Mouse (Mus musculus) CD8-positive naive resting alpha-beta T cell, adult 2 months (primary cell): Measurements from ENCODE around the gene Zcchc7.
"Not testable (repeated sequence)": the region's sequence is repeated elsewhere in the genome, so short reads cannot be mapped to it uniquely, and the experiment has no call there.

Experiments used
- DNase-seq, 2 experiments: peaks; one replicate each; pipeline ENCODE4 v3.0.0; 2022; ENCODE audit warnings: low read depth in 2 of 2, low spot score in 2 of 2

Gene Zcchc7

DNA sequence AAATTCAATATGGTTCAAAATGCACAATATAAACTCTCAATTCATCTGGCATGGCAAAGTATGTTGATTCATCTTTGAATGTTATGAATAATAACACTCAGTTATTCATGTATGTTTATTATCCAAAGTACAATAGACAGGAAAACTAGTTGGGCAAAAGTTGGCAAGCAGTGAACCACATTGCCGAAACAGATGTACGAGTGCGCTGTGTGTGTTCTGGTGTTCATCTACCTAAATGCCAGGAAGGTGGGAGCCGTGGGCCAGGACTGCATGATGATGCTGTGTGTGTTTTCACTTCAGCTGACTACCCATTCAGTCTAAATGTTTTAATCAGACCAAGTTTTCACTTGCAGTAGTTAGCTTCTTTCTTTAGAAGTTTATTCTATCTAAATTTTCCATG is 150.7 kb downstream of the Zcchc7 start:
- DNase-seq = no peak

- DNase-seq = no peak
These were observed 154.4 kb downstream of the Zcchc7 start for GRCm38 (mm10) chr4:44910065-44910464.

GRCm38 (mm10) chr4:44910857-44911256 is 155.2 kb downstream of the Zcchc7 start:
- no peak for DNase-seq

DNA sequence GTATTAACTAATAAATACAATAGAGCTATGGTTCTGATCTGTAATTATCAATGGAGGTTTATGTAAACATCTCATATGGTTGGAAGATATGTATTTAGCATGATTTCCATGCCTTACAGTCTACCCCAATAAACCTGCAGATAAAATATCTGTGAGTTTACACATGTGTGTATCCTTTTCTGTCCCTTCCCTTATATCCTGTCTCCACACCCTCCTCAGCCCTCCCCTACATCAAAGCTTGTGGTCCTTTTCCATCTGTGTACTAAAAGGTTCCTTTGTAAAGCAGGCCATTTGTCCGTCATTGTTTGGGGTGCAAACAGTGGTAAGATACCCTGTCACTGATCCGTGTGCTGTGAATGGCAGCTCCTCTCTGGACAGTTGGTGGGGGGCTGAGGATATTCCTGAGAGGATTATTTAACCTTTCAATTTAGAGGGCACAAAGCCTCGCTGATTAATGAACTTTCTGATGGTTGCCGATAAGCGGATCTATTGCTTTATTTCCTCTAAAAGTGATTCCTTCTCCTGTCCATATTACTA is 161.7 kb downstream of the Zcchc7 start:
- DNase-seq = no peak

- DNase-seq = no peak
These were observed 162.2 kb downstream of the Zcchc7 start for GRCm38 (mm10) chr4:44917907-44918306.

DNA sequence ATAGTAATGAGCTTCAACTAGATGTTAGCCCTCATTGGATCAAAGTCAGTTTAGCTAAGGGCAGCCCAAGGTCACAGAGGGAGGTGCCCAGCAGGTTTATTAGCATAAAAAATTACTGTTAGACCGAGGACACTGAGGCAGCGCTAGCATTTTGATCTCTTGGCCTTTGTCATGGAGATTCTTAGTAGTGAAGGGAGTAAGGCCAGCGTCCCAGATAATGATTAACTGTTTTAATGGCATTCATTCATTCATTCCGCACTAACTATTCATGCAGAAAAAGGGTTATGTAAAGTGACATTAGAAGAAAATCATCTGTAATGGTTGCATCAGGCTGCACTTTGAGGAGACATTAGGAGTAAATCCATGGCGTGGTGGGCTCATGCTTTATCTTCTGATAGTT is 165.2 kb downstream of the Zcchc7 start:
- no peak for DNase-seq

DNA sequence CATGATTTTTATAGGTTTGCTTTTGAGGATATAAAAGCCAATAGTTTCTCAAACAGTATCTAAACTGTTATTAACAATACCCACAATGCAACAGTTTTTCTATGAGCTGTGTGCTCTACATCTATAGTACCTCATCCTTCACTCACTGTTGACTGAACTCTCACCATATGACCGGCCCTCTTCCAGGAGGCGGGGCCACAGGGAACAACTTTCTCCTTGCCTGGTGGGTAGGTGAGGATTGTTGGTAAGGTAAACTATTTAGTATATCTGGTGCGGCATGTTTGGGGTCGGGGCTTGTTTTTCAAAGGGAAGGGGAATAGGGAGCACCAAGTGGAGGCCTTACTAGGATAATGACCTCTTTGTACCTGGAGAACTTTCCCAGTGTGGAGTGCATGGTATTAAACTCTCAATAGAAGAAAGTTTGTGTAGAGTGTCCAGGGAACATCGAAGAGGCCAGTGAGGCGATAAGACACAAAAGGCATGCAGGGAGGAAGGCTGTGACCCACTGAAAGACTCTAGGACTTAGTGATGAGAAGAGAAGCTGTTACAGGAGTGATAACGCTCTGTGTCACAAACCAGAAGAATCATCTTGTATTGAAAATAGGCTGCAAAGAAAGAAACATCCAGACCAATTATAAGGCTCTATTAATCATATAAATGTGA is 166.9 kb downstream of the Zcchc7 start:
- no peak for DNase-seq

DNA sequence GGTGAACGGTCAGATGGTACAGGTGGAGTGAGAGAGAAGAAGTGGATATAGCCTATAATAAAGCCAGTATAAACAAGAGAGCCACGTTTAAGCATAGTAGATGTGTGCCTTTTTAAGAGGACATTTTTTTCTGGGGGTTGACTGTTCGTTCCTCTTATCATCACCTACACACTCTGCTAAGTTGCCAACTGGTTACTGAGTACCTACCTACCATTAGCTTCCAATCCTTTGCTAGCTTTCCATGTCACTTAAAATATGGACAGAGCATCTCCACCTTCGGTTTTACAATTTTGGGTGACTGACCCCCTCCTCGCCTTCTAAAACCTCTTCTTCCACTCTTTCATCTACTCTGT is 167.4 kb downstream of the Zcchc7 start:
- DNase-seq = no peak

DNA sequence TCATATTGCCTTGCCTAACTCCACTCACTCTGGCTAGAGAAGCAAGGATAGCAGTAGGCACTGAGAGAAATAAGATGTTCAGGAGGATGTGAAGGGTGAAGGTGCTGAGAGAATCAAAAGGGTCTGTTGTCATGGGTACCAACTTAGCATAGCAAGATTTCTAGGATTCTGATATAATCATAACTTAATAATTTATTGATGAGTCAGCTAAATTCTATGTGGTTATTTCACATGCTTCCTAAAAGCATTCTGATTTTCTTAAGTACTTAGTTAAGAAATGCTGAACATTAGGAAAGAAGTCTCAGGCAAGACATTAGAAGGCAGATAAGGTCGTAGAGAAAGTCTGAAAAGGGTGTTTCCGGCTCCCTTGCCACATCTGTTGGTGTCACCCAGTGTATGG is 172.3 kb downstream of the Zcchc7 start:
- DNase-seq = no peak

- no peak for DNase-seq
These were observed 173.1 kb downstream of the Zcchc7 start for GRCm38 (mm10) chr4:44928790-44929189.

- no peak for DNase-seq
These were observed 174.7 kb downstream of the Zcchc7 start for GRCm38 (mm10) chr4:44930406-44930805.

DNA sequence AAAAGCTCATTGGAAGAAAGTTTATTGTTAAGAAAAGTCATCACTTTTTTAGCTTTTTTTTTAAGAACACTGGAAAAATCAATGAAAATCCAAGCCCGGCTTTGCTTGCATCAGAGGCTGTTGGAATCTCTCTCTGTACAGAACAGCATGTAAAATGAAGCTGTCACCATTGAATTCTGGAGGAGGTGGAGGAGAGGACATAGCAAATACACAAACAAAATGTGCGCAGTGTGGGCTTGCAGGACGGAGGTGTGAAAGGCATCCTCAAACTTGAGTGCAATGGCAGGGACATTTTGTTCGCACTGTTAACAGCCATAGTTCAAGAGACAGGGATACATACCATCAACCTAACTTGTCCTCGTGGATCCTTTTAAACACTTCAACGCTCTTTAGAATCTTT is 176.1 kb downstream of the Zcchc7 start:
- no peak for DNase-seq

DNA sequence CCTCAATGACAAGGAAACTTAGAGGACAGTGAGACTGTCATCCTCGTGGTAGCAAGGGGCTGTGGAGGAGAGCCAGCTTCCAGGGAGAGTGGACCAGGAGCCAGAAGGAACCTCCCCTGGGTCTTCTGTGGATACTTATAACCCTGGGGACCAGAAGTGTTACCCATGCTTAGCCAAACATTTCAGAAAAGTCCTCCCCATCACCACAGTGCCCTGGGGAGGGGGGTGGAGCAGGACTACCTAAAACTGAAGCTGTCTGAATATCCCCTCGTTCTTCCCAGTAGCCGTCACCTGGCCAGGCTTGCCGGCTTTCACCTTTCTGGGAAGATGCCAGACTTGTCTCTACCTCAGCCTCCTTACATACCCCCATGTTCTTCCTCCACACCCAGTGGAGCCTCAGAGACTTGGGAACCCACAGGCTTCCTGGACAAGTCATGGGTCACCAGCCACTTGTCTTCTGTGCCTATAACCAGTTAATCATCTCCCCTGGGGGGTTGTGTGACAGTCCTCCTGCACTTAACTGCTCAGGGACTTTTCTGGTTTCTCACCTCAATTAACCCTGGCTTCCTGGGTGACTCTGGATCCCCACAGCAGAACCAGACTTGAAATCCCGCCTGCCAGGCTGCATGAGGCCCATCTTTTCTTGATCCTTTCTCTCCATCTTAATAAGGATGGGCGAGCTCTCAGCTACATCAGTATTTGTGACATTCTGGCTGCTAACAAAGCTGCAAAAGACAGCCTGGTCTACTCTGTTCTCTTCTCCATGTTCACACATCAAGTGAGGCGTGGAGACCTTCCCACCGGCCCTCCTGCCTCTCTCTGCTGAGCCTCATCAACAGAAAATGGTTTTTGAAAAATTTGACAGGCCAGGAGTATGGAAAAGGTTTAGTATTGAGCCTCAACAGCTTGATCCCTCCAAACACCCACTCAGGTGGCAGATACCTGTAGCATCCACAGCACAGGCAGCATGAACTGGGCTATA is 183.0 kb downstream of the Zcchc7 start:
- DNase-seq = no peak

- DNase-seq = no peak
These were observed 184.0 kb downstream of the Zcchc7 start for GRCm38 (mm10) chr4:44939576-44940249.

DNA sequence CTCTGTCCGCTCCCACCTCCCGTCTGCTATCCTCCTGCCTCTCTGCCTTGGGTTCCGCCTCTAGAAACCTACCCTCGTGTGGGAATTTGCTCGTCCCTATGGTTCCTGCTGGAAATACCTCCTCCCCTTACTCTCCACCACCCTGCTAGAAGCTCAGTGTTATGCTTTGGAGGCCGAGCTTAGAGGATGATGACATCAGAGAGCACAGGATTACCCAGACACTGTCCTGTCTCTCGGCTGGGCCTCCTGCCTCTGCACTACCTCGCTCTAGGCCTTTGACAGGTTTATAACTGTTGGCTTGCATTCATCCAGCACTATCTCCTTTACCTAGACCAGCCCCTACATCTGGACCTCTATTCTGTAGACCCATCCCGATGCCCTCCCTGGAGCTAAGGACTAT is 184.6 kb downstream of the Zcchc7 start:
- DNase-seq = no peak

DNA sequence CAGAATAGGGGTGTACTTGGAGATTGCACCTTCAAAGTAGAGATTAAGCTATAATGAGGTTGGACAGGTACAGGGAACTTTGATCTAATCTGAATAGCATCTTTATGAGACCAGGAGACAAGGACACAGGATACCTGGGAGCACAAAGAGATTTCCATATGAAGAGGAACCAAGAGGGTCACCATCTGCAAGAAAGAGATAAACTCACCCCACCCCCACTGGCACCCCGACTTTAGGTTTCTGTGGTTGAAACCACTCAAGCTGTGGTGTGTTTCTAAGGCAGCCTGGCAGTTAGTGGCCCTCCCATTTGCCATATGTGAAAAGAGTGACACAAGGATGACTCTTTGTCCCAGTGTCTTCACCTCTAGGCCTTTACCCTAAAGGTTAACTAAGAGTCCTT is 186.6 kb downstream of the Zcchc7 start:
- DNase-seq = no peak

DNA sequence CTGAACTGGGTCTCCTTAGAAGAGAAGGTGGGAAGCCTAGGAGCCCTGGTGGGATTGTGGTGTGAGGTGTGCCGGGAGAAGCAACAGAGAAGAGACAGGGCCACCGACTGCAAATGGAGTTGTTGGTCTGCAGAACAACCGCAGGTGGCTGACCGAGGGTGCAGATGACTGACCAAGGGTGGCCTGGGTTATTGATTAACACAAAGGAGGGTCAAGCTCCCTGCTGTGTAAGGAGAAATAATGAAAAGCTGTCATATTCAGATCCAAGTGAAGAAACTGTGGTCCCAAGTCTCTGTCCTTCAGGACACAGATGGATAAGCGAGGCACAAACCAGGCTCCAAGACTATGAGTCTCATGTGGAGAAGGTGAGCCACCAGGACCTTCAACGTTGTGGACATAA is 187.8 kb downstream of the Zcchc7 start:
- DNase-seq = no peak

DNA sequence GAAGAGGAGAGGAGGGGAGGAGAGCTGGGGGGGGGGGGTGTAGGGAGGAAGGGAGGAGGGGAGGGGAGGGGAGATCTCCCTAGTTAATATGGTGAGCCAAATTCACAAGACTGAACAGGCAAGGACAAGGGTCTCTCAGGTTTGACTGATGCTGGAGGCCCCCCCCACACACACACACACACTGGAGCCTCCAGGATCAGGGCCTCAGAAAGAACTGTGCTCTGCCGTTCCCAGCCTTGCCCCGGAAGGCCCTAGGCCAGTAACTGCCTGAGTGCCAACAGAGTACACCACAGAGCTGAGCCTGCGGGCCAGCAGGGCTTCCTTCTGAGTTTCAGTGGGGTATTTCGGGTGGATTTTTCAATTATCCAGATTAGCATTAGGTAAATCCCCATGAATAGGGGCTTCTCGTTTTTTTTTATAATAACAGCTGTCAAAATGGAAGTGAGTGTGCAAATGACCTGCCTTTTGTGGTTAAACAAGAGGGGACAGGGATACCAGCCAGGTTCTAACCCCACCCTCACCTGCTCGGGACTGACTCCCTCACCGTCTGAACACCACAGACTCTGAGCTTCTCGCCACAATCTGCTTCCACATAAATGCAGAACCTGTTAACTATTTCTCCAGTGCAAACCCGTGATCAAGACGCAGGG is 188.9 kb downstream of the Zcchc7 start:
- DNase-seq = no peak

DNA sequence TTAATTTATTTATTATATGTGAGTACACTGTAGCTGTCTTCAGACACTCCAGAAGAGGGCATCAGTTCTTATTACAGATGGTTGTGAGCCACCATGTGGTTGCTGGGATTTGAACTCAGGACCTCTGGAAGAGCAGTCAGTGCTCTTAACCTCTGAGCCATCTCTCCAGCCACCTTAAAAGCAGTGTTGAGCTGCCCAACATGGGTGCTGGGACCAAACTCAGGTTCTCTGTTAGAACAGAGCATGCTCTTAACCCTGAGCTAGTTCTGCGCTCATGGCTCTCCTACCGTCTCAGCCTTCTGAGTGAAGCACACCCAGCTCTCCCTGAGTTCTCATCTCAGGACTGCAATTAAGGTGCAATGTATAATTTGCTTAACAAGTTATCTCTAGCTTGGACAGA is 190.4 kb downstream of the Zcchc7 start:
- DNase-seq = not testable (repeated sequence)

GRCm38 (mm10) chr4:44947464-44947863 is 191.8 kb downstream of the Zcchc7 start:
- DNase-seq = no peak

DNA sequence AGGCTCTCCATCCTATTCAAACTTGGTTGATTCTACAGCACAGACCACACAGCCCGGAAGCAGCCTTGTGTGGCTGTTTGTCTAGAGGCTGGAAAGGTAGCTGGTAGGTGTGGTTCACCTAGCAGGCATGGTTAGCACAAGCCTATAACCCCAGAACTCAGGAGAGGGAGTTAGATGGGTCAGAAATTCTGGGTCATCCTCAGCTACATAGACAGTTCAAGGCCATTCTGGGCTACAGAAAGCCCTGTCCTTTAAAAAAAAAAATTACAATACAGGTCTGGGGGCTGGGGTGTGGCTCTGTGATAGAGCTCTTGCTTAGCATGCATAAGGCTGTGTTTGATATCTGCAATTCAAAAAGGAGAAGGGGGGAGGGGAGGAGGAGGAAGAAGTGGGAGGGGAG is 192.6 kb downstream of the Zcchc7 start:
- DNase-seq = no peak
